Mouse (Mus musculus): ENCODE results near the gene Hist1h4d. TPM values are rescaled to one million over a fixed set of nuclear protein-coding genes. Genes with fewer than 3 reads are reported as not detected.

Gene Hist1h4d
- 0.40 TPM for polyA plus RNA-seq (2014; fragmentation: Illumina TruSeq; extraction: RNeasy Lipid Tissue Mini Kit (QIAGEN cat#74804); ENCODE audit: low read depth, low replicate concordance)

GRCm38 (mm10) chr13:23581408-23582218, at the start of gene Hist1h4d:
Gene Hist1h4d (plus strand): TSS chr13:23581598.

DNA sequence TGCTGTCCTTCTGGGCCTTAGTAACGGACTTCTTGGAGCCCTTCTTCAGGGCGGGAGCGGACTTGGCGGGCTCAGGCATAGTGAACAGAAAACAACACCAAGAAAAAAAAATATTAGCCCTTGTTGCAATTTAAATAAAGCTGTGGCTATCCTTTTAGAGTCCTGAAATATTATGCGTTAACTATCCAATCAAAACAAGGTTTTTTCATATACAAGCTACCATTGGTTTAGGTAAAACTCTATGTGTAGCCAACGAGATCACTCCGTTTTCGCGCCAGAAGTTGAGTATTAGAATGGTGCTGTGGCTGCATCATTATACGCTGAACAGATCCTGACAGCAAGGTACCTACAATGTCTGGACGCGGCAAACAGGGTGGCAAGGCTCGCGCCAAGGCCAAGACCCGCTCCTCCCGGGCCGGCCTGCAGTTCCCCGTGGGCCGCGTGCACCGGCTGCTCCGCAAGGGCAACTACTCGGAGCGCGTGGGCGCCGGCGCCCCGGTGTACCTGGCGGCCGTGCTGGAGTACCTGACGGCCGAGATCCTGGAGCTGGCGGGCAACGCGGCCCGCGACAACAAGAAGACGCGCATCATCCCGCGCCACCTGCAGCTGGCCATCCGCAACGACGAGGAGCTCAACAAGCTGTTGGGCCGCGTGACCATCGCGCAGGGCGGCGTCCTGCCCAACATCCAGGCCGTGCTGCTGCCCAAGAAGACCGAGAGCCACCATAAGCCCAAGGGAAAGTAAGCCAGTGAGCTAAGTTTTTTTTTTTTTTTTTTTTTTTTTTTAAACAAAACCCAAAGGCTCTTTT, 47.6 kb upstream of the Hist1h4d start, which contains the start of gene Hist1h2af:
Gene Hist1h2af (plus strand): TSS at position 347 of the 808 bp plus-strand sequence.

DNA sequence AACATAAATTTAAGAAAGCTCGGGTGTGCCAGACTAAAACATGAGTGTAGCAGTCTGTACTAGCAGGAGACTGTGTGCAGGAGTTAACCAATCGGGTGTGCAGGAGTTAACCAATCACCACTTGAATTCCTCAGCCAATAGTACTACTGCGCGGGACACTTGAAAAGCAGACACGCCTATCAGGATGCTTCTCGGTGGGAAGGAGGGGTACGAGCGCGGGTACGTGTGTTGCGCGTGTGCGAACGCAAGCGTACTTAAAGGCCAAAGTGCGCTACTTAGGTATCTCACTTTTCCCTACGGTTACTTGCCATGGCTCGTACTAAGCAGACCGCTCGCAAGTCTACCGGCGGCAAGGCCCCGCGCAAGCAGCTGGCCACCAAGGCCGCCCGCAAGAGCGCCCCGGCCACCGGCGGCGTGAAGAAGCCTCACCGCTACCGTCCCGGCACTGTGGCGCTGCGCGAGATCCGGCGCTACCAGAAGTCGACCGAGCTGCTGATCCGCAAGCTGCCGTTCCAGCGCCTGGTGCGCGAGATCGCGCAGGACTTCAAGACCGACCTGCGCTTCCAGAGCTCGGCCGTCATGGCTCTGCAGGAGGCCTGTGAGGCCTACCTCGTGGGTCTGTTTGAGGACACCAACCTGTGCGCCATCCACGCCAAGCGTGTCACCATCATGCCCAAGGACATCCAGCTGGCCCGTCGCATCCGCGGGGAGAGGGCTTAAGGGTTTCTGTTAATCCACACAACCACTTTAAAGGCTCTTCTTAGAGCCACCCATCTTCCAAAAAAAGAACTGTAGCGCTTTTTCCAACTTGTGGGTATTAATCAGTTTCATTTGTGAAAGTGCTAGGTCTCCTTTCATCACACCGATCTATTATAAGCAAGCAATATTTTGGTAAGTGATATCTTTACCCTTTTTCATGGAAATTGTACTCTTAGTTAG, 46.0 kb upstream of the Hist1h4d start, which contains the start of gene Hist1h3g:
Gene Hist1h3g (plus strand): TSS at position 286 of the 939 bp plus-strand sequence.

GRCm38 (mm10) chr13:23542999-23543607, 38.3 kb upstream of the Hist1h4d start, which contains the start of gene Hist1h2bh:
Gene Hist1h2bh (minus strand): TSS chr13:23543392.

DNA sequence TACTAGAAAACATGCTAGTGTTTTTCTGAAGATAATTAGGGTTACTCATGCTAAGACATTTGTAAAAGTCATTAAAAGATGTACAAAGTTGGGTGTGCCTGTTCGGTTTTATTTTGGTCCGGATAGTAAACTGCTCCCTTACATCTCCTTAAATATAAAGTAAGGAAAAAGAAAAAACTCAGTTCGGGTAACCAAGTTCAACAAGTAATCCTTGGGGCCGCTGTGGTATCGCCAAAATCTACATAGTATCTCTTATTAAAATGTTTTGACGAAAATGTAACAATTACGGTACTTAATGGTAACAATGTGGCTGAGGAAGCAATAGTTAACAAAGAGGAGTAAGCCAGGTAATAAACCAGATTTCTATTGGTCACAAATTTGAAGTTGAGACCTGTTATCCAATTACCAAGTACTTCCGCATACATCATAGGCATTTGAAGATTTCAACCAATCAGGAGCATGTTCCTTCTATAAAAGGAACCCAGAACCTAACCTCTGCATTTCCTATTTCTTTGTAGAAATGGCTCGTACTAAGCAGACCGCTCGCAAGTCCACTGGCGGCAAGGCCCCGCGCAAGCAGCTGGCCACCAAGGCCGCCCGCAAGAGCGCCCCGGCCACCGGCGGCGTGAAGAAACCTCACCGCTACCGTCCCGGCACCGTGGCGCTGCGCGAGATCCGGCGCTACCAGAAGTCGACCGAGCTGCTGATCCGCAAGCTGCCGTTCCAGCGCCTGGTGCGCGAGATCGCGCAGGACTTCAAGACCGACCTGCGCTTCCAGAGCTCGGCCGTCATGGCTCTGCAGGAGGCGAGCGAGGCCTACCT, 37.2 kb upstream of the Hist1h4d start, which contains the start of gene Hist1h3f:
Gene Hist1h3f (plus strand): TSS at position 88 of the 822 bp plus-strand sequence.

DNA sequence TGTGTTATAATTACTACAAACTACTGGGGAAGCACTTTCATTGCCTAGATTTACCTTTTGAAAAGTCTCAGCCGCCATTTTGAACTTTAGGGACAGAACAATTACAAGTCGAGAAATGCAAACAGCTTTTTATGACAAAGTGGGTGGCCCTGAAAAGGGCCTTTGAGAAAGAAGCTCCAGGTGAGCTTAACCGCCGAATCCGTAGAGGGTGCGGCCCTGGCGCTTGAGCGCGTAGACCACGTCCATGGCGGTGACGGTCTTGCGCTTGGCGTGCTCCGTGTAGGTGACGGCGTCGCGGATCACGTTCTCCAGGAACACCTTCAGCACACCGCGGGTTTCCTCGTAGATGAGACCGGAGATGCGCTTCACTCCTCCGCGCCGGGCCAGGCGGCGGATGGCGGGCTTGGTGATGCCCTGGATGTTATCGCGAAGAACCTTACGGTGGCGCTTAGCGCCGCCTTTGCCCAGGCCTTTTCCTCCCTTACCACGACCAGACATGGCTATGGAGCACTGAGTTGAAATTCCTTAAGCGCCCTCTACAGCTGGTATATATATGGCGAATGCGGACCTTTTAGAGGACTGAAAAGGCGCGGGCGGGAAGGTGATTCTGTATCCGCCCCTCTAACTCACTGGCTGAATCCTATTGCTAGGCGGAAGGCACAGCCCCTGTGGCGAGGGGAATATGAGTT, 30.1 kb upstream of the Hist1h4d start, which contains the start of gene Hist1h4f:
Gene Hist1h4f (minus strand): TSS at position 503 of the 689 bp plus-strand sequence.

DNA sequence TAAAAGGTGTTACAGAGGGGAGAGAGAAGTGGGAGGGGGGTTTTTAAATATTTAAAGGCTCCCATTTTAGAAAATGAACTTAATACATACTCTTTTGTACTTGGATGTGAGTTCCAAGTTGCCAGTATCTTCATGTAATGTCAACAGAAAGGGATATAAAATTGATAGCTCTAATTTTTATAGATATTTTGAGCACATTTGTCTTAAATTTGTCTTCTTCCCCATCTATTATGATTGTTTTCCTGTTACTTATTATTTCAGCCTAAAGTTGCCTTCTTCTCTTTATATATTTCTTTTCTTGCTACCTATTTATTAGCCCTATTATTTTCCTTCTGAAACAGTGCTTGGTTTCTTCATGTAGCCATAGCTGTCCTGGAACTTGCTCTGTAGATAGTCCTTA, 28.4 kb upstream of the Hist1h4d start, which contains the start of gene Hist1h1d:
Gene Hist1h1d (plus strand): TSS at position 301 of the 400 bp plus-strand sequence.

GRCm38 (mm10) chr13:23561883-23562659, 19.3 kb upstream of the Hist1h4d start, which contains the start of gene Hist1h3e:
Gene Hist1h3e (minus strand): TSS chr13:23562369.

GRCm38 (mm10) chr13:23571022-23571503, 10.3 kb upstream of the Hist1h4d start, which contains the start of the genes Hist1h2ae and Hist1h2bg:
Gene Hist1h2ae (minus strand): TSS chr13:23571220.
Gene Hist1h2bg (plus strand): TSS chr13:23571396.

GRCm38 (mm10) chr13:23573898-23574524, 7.4 kb upstream of the Hist1h4d start, which contains the start of the genes Hist1h2bf and Hist1h2ad:
Gene Hist1h2bf (minus strand): TSS chr13:23574196.
Gene Hist1h2ad (plus strand): TSS chr13:23574381.

GRCm38 (mm10) chr13:23575271-23575851, 6.0 kb upstream of the Hist1h4d start, which contains the start of gene Hist1h3d:
Gene Hist1h3d (plus strand): TSS chr13:23575763.

GRCm38 (mm10) chr13:23620733-23621531, 39.5 kb downstream of the Hist1h4d start, which contains the start of gene Hist1h2be:
Gene Hist1h2be (minus strand): TSS chr13:23621124.

GRCm38 (mm10) chr13:23622175-23622671, 40.8 kb downstream of the Hist1h4d start, which contains the start of gene Hist1h1e:
Gene Hist1h1e (minus strand): TSS chr13:23622558.

